Mouse (Mus musculus): ENCODE data around the gene Cog6. TPM values are rescaled to one million over a fixed set of nuclear protein-coding genes. Genes with fewer than 3 reads are reported as not detected.

Gene Cog6
- polyA plus RNA-seq (2017; shearing (Covaris generic)), result 24.1 TPM

GRCm38 (mm10) chr3:53016436-53017340, at the start of gene Cog6:
Cog6 (minus strand) TSS chr3:53017237.

GRCm38 (mm10) chr3:53041411-53042239, 24.6 kb upstream of the Cog6 start, which contains the start of gene Lhfp:
Lhfp (plus strand) TSS chr3:53041528.

Other genes with a start within 250 kb of the Cog6 start
- 0.61 TPM for gene Lhfp, start 24.3 kb upstream of the Cog6 start, polyA plus RNA-seq (2017; shearing (Covaris generic))